Mouse (Mus musculus) heart, postnatal 0 days (tissue): ENCODE results near the gene Pvalb. TPM values are rescaled to one million over a fixed set of nuclear protein-coding genes. Genes with fewer than 3 reads are reported as not detected.
A peak's percentile ranks its signal among the peaks of the same experiment; 100 is the strongest.

ENCODE experiments used
- ATAC-seq: fragments of 200-750 bp; cut with Nextera tagmentation; 2 replicates; pipeline ENCODE4 v1.8.0; 2017; ENCODE audit warnings: low read depth, moderate number of reproducible peaks, moderate library complexity; ENCODE audit not compliant: insufficient read depth
- DNase-seq: peaks from one replicate; pipeline ENCODE4 v3.0.0-alpha.2; 2016; ENCODE audit warnings: low spot score
- H3K27ac ChIP-seq: fragments of 300-500 bp; sonication (generic); 2 replicates; pipeline ENCODE4 v1.5.1; 2014; ENCODE audit warnings: low read depth, mild to moderate bottlenecking
- H3K27me3 ChIP-seq: fragments of 300-500 bp; sonication (generic); 2 replicates; pipeline ENCODE4 v1.6.1; 2014; ENCODE audit warnings: low read length, mixed read lengths; ENCODE audit not compliant: control insufficient read depth, insufficient read depth
- H3K36me3 ChIP-seq: fragments of 300-500 bp; sonication (generic); replicated peaks from 2 replicates; pipeline ENCODE4 v1.6.1; 2014; ENCODE audit warnings: low read length, mixed read lengths; ENCODE audit not compliant: control insufficient read depth, insufficient read depth
- H3K4me1 ChIP-seq: fragments of 300-500 bp; sonication (generic); 2 replicates; pipeline ENCODE4 v1.6.1; 2014; ENCODE audit warnings: antibody characterized with exemption; ENCODE audit not compliant: control insufficient read depth, insufficient read depth
- H3K4me2 ChIP-seq: fragments of 300-500 bp; sonication (generic); 2 replicates; pipeline ENCODE4 v1.6.1; 2014; ENCODE audit warnings: low read depth, mild to moderate bottlenecking, low read length, moderate library complexity
- H3K4me3 ChIP-seq: fragments of 300-500 bp; sonication (generic); 2 replicates; pipeline ENCODE4 v1.5.1; 2014; ENCODE audit warnings: low read depth, low read length
- H3K9ac ChIP-seq: fragments of 300-500 bp; sonication (generic); replicated peaks from 2 replicates; pipeline ENCODE4 v1.6.1; 2014; ENCODE audit warnings: low read depth, low read length, mixed read lengths
- H3K9me3 ChIP-seq: fragments of 300-500 bp; sonication (generic); replicated peaks from 2 replicates; pipeline ENCODE4 v1.6.1; 2016; ENCODE audit warnings: low read length; ENCODE audit not compliant: control insufficient read depth
- CTCF ChIP-seq: IDR thresholded peaks from 2 replicates; pipeline ENCODE4 v1.5.1; 2016; ENCODE audit warnings: antibody characterized with exemption, control low read depth, low read depth
- EP300 ChIP-seq: IDR thresholded peaks from 2 replicates; pipeline ENCODE4 v1.6.1; 2016; ENCODE audit warnings: antibody characterized with exemption, low read depth
- WGBS: fragments of 180-500 bp; shearing (Covaris S2); extraction: QIAGEN DNeasy Blood & Tissue Kit; methylation state at CpG from one replicate; pipeline ENCODE4 v1.1.7; 2014; 5-methylcytosine and 5-hydroxymethylcytosine counted together
- polyA plus RNA-seq: library from polyadenylated mRNA; unstranded; fragments of >200 nt; fragmentation: Nextera tagmentation; extraction: Ambion mirVana; gene quantifications from 2 replicates; pipeline ENCODE4 v1.2.1, GENCODE M21; 2015
- total RNA-seq: library from RNA; depleted of rRNA; stranded (reverse); fragments of >200 nt; gene quantifications from 2 replicates; pipeline ENCODE4 v1.2.3, GENCODE M21; 2014; ENCODE audit warnings: low replicate concordance

Gene Pvalb
- total and polyA plus RNA-seq, 2 experiments from 2014 or later: 1.9 TPM; not detected in 1

GRCm38 (mm10) chr15:78244695-78245492, 38.7 kb upstream of the Pvalb start, which contains the start of gene Ncf4:
Gene Ncf4, plus strand, starts transcription at chr15:78244801.
- Histone ChIP-seq H3K27me3 (0 out of 2 replicates have a peak, but pooled peaks cover 6% of the 10 kb centered on the region), H3K9ac (no peak within 1 kb of the TSS), H3K36me3 (no peaks in the 10 kb centered on the region), H3K27ac (peak within 1 kb of the TSS; percentile 31), H3K4me3 (no peak within 1 kb of the TSS), H3K9me3 (no peaks in the 10 kb centered on the region), H3K4me1 (peaks cover 20% of the 10 kb centered on the region), H3K4me2 (no peak within 1 kb of the TSS)
- DNase-seq (no peak), ATAC-seq (no peak)
- 68% methylated on average over 7 of the region's 7 CpGs for WGBS
- no peak for TF ChIP-seq EP300

DNA sequence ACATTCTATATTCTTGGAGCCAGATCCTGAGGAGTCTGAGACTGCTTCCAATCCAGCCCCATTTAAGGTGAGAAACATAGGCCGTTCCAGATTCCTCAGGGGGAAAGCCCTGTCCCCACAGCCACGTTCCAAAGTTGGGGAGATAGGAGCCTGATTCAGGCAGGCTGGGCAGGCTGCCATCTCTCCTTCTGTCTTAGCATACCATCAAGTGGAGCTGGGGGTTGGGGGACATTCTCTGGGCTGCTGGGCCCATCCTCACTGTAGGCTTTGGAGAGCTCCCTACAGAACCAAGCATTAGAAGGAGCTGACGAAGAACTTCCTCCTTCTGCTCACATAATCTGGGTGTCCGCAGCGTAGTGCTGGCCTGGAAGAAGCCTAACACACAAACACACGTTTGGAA, 37.6 kb upstream of the Pvalb start:
- Histone ChIP-seq H3K9me3 (no peaks in the 10 kb centered on the region), H3K27me3 (0 out of 2 replicates have a peak, but pooled peaks cover 6% of the 10 kb centered on the region), H3K9ac (no peak overlapping the region), H3K36me3 (no peaks in the 10 kb centered on the region), H3K4me2 (no peak overlapping the region), H3K27ac (peak overlapping the region; percentile 31), H3K4me1 (peaks cover 20% of the 10 kb centered on the region), H3K4me3 (no peak overlapping the region)
- ATAC-seq (0 out of 2 replicates have a peak, but pooled peaks have one; percentile 38), DNase-seq (peak; percentile 39)
- TF ChIP-seq CTCF (no peak), EP300 (no peak)
- WGBS: 38% methylated on average over 6 of the region's 6 CpGs

GRCm38 (mm10) chr15:78243061-78243460, 36.9 kb upstream of the Pvalb start:
- ATAC-seq (no peak), DNase-seq (no peak)
- Histone ChIP-seq H3K27me3 (0 out of 2 replicates have a peak, but pooled peaks cover 6% of the 10 kb centered on the region), H3K4me2 (no peak overlapping the region), H3K27ac (no peak overlapping the region), H3K9me3 (no peaks in the 10 kb centered on the region), H3K4me1 (peaks cover 20% of the 10 kb centered on the region), H3K9ac (no peak overlapping the region), H3K4me3 (no peak overlapping the region), H3K36me3 (no peaks in the 10 kb centered on the region)
- WGBS: 71% methylated on average over 8 of the region's 8 CpGs
- TF ChIP-seq CTCF (no peak), EP300 (no peak)

- TF ChIP-seq CTCF: no peak
- no peak for TF ChIP-seq EP300
- H3K4me2 ChIP-seq: no peak overlapping the region
Measured at GRCm38 (mm10) chr15:78241335-78241734, 35.1 kb upstream of the Pvalb start.

GRCm38 (mm10) chr15:78239956-78240617, 33.9 kb upstream of the Pvalb start:
- Histone ChIP-seq H3K4me2 (no peak overlapping the region), H3K36me3 (no peaks in the 10 kb centered on the region), H3K9me3 (no peaks in the 10 kb centered on the region), H3K4me1 (peaks cover 20% of the 10 kb centered on the region), H3K27ac (no peak overlapping the region), H3K4me3 (no peak overlapping the region), H3K27me3 (0 out of 2 replicates have a peak, but pooled peaks cover 6% of the 10 kb centered on the region), H3K9ac (no peak overlapping the region)
- no peak for TF ChIP-seq EP300
- no peak for TF ChIP-seq CTCF
- ATAC-seq (no peak), DNase-seq (no peak)
- 49% methylated on average over 14 of the region's 14 CpGs for WGBS

More at GRCm38 (mm10) chr15:78241335-78241734, 35.1 kb upstream of the Pvalb start:
- Histone ChIP-seq H3K27me3 (0 out of 2 replicates have a peak, but pooled peaks cover 6% of the 10 kb centered on the region), H3K36me3 (no peaks in the 10 kb centered on the region), H3K4me1 (peaks cover 20% of the 10 kb centered on the region), H3K4me3 (no peak overlapping the region), H3K9ac (no peak overlapping the region), H3K27ac (no peak overlapping the region), H3K9me3 (no peaks in the 10 kb centered on the region)
- DNase-seq (no peak), ATAC-seq (no peak)
- WGBS: 57% methylated on average over 10 of the region's 11 CpGs
